Mouse (Mus musculus) ovary, postnatal 36 days (tissue): ENCODE results near the gene Tmem131.

Source experiments
- DNase-seq: peaks from one replicate; pipeline ENCODE4 v3.0.0; 2022; ENCODE audit warnings: low spot score, mixed read lengths

Gene Tmem131

DNA sequence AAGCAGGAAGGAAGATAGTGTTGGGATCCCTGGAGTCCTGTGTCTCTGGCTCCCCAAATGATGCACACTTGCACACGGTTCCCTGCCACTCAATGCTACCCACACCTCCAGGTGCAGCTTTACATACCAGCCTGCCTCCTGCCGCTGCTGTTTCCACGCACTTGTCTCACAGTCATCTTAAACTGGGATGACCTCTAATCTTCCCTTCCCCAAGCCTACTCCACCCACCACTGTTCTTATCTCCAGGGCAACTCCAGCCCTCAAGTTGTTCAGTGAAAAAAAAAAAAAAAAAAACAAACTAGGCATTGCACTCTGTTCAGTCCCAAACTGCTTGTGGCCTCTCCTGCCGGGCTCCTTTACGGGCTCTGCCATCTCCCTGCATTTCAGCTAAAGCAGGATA lies at the start of gene Tmem131:
Tmem131 (minus strand) TSS at position 14 of the 400 bp plus-strand sequence.
- no peak for DNase-seq

DNA sequence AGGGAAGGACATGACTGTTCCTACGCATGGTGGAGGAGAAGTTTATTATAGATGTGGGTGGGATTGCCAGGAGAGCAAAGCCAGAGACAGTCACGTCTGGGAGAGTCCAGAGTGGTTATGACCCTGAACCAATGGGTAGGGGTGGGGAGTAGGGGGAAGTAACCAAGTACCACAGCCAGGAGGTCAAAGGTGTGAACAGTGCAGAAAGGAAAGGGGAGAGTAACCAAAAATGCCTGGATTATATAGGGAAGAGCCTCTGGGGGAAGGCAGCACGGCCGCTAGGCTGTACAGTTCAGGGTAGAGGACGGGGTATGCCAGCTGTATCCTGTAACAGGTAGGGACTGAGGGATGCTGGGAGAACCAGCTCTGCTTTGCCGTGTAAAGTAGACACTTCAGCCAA lies 45.1 kb upstream of the Tmem131 start:
- DNase-seq: no peak

DNA sequence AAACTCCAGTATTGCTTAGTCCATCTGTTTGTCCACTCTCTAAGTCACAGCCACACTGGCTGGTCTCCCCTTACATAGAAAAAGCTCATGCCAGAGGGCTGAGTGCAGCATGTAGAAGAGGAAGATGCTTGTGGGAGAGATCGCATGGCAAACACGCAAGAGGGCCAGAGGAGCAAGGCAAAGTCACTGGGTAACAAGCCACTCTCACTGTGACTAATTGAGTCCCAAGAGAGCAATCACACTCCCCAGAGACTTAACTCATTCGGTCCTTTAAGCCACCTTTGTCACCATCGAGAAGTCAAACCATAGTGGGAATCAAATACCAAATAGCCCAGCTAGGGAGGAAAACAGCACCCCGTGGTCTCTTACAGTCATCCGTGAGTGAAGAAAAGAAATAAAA lies 44.7 kb upstream of the Tmem131 start:
- no peak for DNase-seq

DNA sequence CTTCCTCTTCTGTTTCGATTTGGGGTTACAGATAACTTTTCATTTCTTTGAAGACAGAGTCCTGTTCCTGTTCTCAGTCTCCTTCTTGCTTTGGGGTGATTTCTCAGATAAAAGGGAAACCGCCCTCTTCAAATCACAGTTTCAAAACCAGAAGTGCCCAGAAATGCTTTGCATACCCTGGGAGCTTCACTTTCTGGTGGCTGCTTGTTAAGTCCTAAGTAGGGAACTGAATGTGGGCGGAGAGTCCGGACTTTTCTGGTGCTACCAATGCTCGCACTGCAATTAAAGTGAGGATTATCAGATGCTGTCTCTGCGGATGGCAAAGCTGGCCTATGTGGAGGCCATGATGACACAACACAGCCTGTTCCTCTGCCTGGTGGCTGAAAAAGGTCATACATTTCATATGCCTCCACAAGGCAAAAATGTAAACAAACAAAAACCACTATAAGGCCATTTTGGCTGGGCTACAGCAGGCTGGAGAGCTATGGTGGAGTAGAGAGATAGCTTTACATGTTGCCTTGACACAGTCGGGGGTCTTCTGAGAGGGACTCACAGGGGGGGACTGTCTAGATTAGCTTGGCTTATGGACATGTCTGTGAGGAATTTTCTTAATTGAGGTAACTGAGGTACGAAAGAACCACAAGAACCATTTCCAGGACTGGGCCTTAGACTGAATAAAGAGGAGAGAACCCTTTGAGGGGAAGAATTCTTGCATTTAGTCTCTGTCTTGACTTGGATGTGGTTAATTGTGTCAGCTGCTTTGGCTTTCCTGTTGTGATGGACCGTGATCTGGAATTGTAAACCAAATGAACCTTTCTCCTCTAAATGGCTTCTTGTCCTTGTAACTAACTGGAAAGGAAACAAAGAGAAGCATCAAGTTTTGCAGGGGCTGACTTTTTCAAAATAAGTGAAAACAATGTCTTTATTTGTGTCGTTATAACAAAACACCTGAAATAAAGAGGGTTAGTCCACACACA lies 44.0 kb upstream of the Tmem131 start:
- no peak for DNase-seq

DNA sequence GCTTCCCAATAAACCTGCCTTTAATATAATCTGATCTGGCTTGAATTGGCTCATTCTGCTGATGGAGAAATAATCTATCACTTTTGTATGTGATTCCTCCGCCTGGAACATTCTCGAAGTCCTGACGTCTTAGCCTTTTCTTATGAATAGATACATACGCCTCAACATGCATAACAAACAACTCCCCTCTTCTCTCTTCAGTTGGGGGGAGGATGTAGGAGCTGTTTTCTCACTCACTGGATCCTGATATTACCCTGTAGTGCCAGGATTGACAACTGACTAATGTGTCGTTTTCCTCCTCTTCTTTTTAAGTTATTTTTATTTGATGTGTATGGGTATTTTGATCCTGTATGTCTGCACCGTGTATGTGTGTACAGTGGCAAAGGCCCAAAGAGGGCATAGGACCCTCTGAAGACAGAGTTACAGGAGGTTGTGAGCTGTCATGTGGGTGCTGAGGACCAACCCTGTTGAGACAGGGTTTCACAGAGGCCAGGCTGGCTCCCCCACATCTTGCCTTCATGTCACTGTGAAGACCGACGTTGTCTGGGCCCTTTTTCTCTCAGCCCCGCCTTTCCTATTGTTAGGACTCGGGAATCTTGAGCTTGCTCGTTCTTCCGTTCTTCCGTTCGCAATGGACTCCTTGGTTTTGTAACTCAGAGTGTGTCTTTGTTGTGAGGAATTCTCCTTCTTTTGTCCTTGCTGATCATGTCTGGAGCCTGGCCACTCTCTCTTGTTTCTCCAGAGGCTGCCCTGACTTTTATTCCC lies 43.1 kb upstream of the Tmem131 start:
- DNase-seq: no peak

DNA sequence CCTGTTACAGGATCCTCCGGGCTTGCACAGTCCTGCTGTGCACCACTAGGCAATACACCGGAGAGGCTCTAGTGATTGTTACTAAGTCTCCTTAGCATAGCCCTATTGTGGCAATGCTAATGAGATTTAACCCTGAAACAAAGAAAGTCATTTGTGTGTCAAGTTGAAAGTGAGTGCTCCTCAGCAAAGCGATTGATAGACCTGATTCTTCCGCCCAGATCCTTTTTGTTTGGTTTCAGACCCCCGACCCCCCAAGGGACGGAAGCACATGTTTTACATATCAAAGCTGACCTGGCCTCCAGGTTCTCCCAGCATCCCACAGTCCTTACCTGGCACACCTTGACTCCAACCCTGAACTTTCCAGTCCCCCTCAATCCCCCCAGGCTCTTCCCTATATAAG lies 42.4 kb upstream of the Tmem131 start:
- no peak for DNase-seq

DNA sequence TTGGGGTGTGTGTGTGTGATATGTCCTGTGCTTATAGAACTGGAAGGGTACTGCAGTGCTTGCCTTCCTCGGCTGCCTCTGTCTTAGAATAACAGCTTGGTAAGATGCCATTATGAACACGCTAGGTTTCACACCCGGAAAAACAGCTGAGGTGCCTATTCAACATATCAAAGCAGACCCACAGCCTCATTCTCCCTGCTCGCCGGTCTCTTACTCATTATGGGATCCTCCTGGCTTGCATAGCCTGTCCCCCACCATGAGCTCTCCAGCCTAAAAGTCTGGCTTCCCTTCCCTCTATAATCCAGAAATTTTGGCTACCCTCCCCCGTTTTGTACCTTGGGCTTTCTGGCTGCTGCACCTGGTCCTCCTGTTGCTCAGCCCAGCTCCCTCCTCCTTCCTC lies 40.9 kb upstream of the Tmem131 start:
- no peak for DNase-seq

DNA sequence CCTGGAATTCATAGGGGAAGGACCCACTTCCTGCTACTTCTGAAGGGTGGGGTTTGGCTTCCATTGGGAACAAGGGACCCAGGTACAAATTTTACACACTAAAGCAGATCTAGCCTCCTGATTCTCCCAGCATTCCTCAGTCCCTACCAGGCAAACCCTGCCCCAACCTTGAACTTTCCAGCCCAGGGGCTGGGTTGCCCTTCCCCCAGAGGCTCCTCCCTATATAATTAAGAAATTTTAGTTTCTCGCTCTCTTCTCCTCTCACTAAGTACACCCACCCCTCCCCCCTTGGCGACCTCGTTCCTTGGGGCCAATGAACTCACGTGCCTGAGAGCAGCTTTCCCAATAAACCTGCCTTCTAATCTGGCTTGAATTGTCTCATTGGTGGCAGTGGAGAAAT lies 40.3 kb upstream of the Tmem131 start:
- no peak for DNase-seq

DNA sequence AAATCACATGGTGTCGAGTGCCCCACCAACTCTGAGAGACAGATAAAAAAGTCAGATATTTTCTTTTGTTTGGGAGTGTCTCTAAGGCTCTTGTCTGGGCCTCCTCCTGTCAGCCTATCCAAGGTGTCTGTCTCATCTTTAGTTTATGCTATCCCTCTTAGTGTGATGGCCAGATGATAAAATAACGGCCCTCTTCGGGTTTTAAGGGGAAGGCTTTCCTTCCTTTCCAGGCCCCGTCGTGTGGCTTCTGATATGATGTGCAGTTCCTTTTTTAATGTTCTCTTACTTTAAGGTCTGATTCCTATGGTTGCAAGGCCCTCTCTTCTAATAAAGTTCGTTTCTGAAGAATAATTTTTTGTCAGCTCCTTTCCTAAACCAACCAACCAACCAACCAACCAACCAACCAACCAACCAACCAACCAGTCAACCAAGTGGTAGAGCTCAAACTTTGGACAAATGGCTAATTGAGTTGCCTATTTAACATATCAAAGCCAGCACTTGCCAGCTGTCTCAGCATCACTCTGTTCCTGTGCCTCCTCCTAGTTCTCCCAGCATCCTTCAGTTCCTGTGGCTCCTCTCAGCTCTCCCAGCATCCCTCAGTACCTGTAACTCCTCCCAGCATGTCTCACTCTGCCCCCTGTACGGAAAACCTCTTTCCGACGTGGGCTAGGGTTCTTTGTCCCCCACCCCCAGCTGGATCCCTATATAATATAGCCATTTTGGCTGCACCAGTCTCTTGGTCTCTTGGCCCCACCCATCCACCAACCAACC lies 38.9 kb upstream of the Tmem131 start:
- DNase-seq: no peak

DNA sequence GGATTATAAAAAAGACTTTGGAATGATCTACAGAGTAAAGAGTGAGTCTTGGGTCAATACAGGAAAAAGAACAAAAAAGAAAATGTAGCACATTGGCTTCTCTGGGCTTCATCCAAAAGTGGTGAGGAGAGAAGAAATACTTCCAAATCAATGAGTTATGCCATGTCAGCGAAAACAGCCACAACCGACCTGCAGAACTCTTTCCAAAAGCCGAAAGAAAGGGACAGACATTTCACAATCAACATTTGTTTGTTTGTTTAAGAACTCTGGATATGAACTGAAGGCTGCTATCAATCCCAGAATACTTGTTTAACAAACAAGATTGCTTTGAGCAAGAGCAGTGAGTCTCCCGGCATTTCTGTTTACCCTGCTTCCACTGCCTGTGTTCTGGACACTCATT lies 33.3 kb upstream of the Tmem131 start:
- no peak for DNase-seq

DNA sequence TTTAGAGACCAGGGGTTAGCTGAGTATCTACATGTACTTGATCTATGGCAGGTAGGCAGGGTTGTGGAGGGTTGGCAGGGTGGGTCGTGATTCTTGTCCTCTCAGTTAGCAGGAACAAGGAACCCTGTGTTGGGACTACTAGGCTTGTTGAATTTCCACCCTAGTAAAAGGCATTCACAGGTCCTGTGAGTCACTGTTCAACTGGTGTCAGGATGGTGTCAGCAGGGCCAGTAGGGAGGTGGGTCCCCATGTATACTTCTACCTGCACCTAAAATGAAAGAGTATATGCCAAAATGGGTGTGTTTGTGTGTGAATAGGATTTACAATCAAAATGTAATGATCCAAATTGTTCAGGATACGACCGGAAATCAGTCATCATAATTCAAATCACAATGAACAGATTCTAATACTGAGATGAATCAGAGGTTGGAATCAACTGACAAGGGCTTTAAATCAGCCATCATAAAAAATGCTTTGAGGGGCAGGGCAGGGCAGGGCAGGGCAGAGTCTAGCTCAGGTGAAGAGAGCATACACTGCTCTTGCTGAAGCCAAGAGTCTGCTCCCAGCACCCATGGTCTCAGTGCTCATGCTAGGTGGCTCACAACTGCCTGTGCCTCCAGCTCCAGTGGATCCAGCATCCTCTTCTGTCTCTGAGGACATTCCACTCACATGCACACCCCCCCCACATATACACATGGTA lies 27.6 kb upstream of the Tmem131 start:
- no peak for DNase-seq

DNA sequence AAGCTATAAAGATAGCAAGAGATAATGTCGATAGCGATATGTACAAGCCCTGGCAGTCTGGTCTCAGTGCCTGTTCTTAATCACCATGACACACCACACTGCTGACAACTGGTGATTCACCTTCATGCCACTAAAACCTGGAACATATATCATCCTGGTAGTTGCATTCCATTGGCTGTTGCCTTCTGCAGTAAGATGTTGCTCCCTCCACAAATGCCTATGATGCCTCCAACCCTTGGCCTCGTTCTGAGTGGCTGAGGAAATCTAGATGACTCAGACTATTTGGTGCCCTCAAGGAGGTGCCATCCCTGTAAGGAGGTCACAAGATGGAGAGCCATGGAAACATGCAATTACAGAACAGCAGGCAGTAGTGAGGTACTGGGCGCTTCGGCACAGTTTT lies 22.4 kb upstream of the Tmem131 start:
- no peak for DNase-seq

DNA sequence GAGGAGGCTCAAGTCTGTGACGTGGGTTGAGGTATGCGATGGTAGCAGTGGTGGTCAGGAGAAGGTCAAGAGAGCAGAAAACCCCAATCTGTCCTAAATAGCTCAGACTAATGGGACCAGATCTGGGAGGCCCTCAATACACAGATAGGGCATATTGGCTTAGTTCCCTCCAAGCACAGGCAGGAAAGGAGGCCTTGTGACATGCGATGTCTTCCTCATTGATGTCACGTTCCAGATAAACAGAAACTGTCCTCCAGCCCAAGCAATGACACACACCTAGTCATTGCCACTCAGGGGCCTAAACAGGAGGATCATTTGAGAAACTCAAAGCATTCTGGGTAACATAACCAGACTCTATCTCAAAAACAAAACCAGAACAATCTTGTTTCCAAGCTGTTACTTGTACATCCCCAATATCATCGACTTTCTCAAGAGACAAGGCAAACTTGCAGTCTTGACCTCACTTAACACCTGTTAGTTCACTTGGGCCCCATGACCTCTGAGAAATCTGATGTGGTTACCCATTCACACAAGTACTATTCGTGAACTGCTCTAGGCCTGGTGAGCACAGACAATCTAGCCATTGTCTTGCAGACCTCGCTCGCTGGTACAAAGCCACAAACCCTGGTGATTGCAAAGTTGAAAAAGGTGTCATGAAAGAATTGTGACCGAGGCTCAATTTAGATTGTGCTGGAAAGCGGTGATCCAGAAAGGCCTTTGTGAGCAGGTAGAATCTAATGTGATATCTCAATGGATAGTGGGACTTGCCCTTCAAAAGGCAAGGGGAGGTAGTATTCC lies 19.1 kb upstream of the Tmem131 start:
- no peak for DNase-seq

DNA sequence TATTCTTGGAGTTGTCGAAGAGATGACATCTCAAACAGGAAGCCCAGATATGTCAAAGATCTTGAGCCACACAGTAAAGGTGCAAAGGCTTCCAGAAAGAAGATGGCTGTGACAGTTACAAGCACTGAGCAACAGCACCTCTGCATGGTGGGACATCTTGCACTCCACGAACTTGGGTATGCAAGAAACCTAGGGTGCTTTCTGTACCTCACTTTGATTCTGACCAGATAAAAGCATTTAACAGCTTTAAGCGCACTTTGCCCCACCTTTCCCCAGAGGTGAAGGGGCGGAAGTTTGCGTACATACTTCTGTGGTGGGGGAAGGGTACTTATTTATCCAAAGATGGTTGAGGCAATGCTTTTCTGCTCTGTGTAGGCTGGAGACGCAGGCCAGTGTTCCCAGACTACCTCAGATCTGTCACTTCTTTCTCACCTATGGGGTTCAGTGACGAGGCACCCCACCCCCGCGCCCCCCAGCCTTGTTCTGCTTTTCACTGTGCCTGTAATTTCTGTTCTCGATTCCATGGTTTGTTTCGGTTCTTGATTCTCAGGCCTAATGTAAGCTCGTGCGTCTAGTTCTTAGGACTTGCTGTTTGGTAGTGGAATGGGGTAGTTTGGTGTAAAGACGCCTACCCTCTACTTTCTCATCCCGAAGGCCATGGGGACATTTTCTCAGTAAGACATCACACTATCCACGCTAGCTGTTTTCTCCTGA lies 17.2 kb upstream of the Tmem131 start:
- no peak for DNase-seq

DNA sequence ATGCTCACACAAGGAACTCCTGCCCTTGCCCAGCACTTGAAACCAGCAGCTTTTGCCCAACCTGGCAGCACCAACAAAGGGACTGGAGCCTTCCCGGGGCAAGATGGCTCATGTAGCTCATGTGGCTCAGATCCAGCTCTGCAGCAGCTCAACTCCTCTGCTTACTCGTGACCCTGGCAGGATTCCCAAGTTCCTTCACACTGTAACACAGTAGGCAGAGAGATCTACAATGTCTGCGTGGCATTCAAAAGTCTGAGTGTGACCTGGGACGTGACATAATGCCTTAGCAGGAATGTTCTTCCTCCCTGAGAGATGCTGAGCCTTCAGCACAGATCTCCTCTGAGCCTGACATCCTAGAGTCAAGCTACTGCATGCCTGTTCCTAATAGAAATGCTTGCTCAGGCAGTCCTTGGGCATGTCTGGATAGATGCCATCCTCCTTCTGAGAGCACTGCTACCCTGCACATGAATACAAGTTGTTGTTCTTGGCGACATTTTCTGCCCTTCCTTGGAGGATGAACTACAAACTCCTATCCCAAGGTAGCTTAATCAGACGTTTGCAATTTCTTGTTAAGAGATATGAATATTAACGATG lies 6.2 kb upstream of the Tmem131 start:
- DNase-seq: peak; percentile 41

DNA sequence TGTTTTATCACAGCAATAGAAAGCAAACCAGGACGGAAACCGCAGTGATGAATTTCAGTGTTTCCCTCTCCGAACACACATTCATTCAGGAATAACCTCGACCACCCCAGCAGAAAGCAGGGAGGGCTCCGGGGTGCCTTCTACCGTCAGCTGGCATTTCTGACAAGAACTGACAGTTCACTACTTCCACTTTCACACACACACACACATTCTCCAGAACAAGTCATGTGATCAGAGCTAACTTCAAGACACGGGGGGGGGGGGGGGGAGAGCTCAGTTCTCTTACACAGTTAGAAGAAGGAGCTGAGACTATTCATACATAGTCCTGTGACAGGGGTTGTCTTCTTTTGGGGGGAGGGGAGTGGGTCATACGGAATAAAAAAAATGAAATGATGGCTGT lies 4.0 kb upstream of the Tmem131 start:
- DNase-seq: no peak

DNA sequence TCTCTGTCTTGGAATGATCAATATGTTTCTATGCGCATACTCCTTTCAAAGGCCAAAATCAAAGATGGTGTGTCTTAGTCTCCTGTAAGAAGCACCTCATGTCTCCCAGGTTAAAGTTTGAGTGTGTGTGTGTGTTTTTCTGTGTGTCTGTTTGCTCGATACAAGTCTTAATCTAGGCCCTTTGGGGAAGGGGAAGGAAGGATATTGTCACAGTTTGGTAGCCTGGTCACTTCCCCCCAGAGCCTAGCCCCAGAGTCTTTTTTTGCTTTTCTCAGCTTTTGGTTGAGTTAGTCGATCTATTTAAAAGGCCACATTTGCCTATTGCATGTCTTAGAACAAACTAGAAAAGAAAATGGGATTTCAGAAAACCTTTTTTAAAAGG lies 3.1 kb downstream of the Tmem131 start:
- DNase-seq: no peak

DNA sequence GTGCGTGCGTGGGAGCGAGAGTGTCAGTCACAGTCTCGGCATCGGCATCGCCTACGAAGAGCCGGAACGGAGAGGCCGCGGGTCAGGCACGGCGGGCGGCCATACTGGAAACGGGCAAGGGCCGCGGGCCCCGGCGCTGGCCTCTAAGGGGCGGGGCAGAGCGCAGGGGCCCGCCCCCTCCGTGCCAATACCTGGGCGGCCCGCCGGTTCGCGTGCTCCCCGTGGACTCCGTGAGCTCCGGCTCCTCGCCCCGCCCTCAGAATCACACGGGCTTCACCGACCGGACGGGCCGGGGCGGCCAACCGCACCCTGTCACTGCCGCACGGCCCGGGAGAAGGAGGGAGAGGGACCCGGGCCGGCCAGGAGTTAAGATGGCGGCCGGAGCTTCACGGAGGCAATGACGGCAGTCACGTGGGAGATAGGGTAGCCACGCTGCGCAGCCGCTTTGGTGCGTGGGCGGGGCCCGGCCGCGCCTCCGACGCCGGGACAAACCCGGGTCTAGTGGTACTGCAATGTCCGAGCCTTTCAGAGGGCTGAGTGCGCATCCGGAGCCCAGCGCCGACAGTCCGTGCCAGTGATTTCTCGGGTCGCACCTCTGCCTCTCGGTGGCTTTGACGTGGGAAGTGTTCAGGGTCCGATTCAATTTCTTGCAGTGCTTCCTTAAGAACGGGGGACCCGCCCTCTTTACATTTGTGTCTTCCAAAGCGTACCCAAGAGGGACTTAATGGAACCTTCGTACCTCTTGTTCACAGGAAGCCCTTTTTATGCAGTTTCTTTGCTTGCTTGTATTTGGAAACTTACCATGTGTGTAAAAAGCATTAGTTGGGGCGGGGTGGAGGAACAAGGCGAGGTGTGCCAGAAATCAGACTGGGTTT lies 3.7 kb downstream of the Tmem131 start:
- DNase-seq: peak; percentile 90

DNA sequence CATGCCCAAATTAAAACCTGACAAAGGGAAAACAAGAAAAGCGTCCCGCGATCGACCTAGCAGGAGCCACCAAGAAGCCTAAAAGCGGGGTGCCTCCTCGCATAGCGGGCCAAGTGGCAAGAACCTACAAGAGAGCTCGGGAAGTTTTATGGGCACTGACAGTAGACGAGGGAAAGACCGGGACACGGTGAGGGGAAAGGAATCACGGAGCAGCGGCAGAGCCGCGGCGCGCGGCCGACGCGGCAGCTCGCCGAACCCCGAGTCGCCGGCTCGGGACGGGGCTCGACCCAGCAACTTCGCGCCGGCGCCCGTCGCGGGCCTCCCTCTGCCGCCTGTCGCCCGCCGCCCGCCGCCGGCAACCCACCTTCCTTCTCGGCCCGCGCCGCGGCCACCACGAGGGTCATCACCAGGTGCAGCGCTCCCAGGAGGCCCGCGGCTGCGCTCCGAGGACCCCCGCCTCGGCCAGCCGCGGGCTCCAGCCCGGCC lies 4.6 kb downstream of the Tmem131 start:
- DNase-seq: peak; percentile 49
